Mouse (Mus musculus): ENCODE data around the gene Syt16. TPM values are rescaled to one million over a fixed set of nuclear protein-coding genes. Genes with fewer than 3 reads are reported as not detected.

Syt16 gene
- polyA plus RNA-seq, 1 experiment from 2014 or later, result 0.07 TPM

- no peak overlapping the region for H3K4me3 ChIP-seq
- no peak overlapping the region for H3K27ac ChIP-seq
- no peak overlapping the region for H3K4me2 ChIP-seq
- 35% methylated on average over 1 of the region's 1 CpGs for WGBS (ENCODE audit: insufficient replicate concordance)
- H3K4me1 ChIP-seq, result no peaks in the 10 kb centered on the region
- H3K9me3 ChIP-seq (replicated peaks), result 0 out of 2 replicates have a peak, but pooled peaks cover 9% of the 10 kb centered on the region
- ATAC-seq, result no peak
- no peaks in the 10 kb centered on the region for H3K27me3 ChIP-seq (replicated peaks)
- H3K36me3 ChIP-seq, result no peaks in the 10 kb centered on the region
- H3K9ac ChIP-seq, result no peak overlapping the region
Measured at GRCm38 (mm10) chr12:74128229-74128628, 130.8 kb downstream of the Syt16 start.

- Histone ChIP-seq H3K27me3 (replicated peaks) (no peaks in the 10 kb centered on the region), H3K9me3 (replicated peaks) (no peaks in the 10 kb centered on the region; the same call in 1 of the 2 replicates), H3K27ac (no peak overlapping the region), H3K4me2 (no peak overlapping the region), H3K4me3 (no peak overlapping the region), H3K36me3 (no peaks in the 10 kb centered on the region), H3K9ac (no peak overlapping the region), H3K4me1 (no peaks in the 10 kb centered on the region)
- no peak for ATAC-seq
- 46% methylated on average over 2 of the region's 2 CpGs for WGBS (ENCODE audit: insufficient replicate concordance)
Measured at GRCm38 (mm10) chr12:74131790-74132189, 134.3 kb downstream of the Syt16 start.

- H3K9me3 ChIP-seq (replicated peaks), result no peaks in the 10 kb centered on the region
- no peaks in the 10 kb centered on the region for H3K4me1 ChIP-seq
- no peak overlapping the region for H3K9ac ChIP-seq
- H3K27ac ChIP-seq, result no peak overlapping the region
- H3K36me3 ChIP-seq, result no peaks in the 10 kb centered on the region
- no peak overlapping the region for H3K4me2 ChIP-seq
- H3K4me3 ChIP-seq, result no peak overlapping the region
- no peaks in the 10 kb centered on the region for H3K27me3 ChIP-seq (replicated peaks)
- no peak for ATAC-seq
- WGBS (ENCODE audit: insufficient replicate concordance), result 76% methylated on average over 7 of the region's 7 CpGs
Measured at GRCm38 (mm10) chr12:74142147-74142546, 144.7 kb downstream of the Syt16 start.

- Histone ChIP-seq H3K4me3 (no peak overlapping the region), H3K9me3 (replicated peaks) (no peaks in the 10 kb centered on the region), H3K9ac (no peak overlapping the region), H3K36me3 (no peaks in the 10 kb centered on the region), H3K27me3 (replicated peaks) (no peaks in the 10 kb centered on the region), H3K4me2 (no peak overlapping the region), H3K27ac (no peak overlapping the region), H3K4me1 (no peaks in the 10 kb centered on the region)
- no peak for ATAC-seq
- WGBS (ENCODE audit: insufficient replicate concordance), result 64% methylated on average over 5 of the region's 5 CpGs
Measured at GRCm38 (mm10) chr12:74144385-74144784, 146.9 kb downstream of the Syt16 start.

GRCm38 (mm10) chr12:74160791-74161190, 163.3 kb downstream of the Syt16 start:
- Histone ChIP-seq H3K27me3 (replicated peaks) (no peaks in the 10 kb centered on the region), H3K4me2 (no peak overlapping the region), H3K4me1 (no peaks in the 10 kb centered on the region), H3K4me3 (no peak overlapping the region), H3K36me3 (no peaks in the 10 kb centered on the region), H3K27ac (no peak overlapping the region), H3K9ac (no peak overlapping the region), H3K9me3 (replicated peaks) (no peaks in the 10 kb centered on the region)
- no peak for ATAC-seq
- WGBS (ENCODE audit: insufficient replicate concordance), result 56% methylated on average over 3 of the region's 3 CpGs

- Histone ChIP-seq H3K27ac (no peak overlapping the region), H3K9me3 (replicated peaks) (no peaks in the 10 kb centered on the region), H3K4me3 (no peak overlapping the region), H3K9ac (no peak overlapping the region), H3K4me2 (no peak overlapping the region), H3K27me3 (replicated peaks) (no peaks in the 10 kb centered on the region), H3K36me3 (no peaks in the 10 kb centered on the region), H3K4me1 (no peaks in the 10 kb centered on the region)
- 56% methylated on average over 2 of the region's 2 CpGs for WGBS (ENCODE audit: insufficient replicate concordance)
- no peak for ATAC-seq
Measured at GRCm38 (mm10) chr12:74163080-74163479, 165.6 kb downstream of the Syt16 start.

- Histone ChIP-seq H3K27ac (no peak overlapping the region), H3K9ac (no peak overlapping the region), H3K4me1 (no peaks in the 10 kb centered on the region), H3K27me3 (replicated peaks) (no peaks in the 10 kb centered on the region), H3K36me3 (no peaks in the 10 kb centered on the region), H3K4me3 (no peak overlapping the region), H3K9me3 (replicated peaks) (no peaks in the 10 kb centered on the region), H3K4me2 (no peak overlapping the region)
- WGBS (ENCODE audit: insufficient replicate concordance), result 55% methylated on average over 1 of the region's 1 CpGs
- ATAC-seq, result no peak
Measured at GRCm38 (mm10) chr12:74171257-74171656, 173.8 kb downstream of the Syt16 start.

GRCm38 (mm10) chr12:74173902-74174301, 176.4 kb downstream of the Syt16 start:
- no peaks in the 10 kb centered on the region for H3K4me1 ChIP-seq
- no peak overlapping the region for H3K27ac ChIP-seq
- H3K4me3 ChIP-seq, result no peak overlapping the region
- H3K9me3 ChIP-seq (replicated peaks), result no peaks in the 10 kb centered on the region
- 67% methylated on average over 3 of the region's 3 CpGs for WGBS (ENCODE audit: insufficient replicate concordance)
- no peak overlapping the region for H3K4me2 ChIP-seq
- H3K36me3 ChIP-seq, result no peaks in the 10 kb centered on the region
- no peak overlapping the region for H3K9ac ChIP-seq
- no peak for ATAC-seq
- no peaks in the 10 kb centered on the region for H3K27me3 ChIP-seq (replicated peaks)

- Histone ChIP-seq H3K4me3 (no peak overlapping the region), H3K4me2 (no peak overlapping the region), H3K27me3 (replicated peaks) (no peaks in the 10 kb centered on the region), H3K9me3 (replicated peaks) (no peaks in the 10 kb centered on the region), H3K27ac (no peak overlapping the region), H3K36me3 (no peaks in the 10 kb centered on the region), H3K4me1 (no peaks in the 10 kb centered on the region), H3K9ac (no peak overlapping the region)
- WGBS (ENCODE audit: insufficient replicate concordance), result 55% methylated on average over 17 of the region's 17 CpGs
- no peak for ATAC-seq
Measured at GRCm38 (mm10) chr12:74184596-74184995, 187.1 kb downstream of the Syt16 start.

- no peak for ATAC-seq
- Histone ChIP-seq H3K36me3 (no peaks in the 10 kb centered on the region), H3K27ac (no peak overlapping the region)
Measured at GRCm38 (mm10) chr12:74188243-74188785, 190.9 kb downstream of the Syt16 start.

GRCm38 (mm10) chr12:74188815-74189214, 191.4 kb downstream of the Syt16 start:
- ATAC-seq, result no peak

More at GRCm38 (mm10) chr12:74188243-74188785, 190.9 kb downstream of the Syt16 start:
- no peaks in the 10 kb centered on the region for H3K27me3 ChIP-seq (replicated peaks)
- no peaks in the 10 kb centered on the region for H3K4me1 ChIP-seq
- 69% methylated on average over 11 of the region's 11 CpGs for WGBS (ENCODE audit: insufficient replicate concordance)
- no peaks in the 10 kb centered on the region for H3K9me3 ChIP-seq (replicated peaks)
- H3K4me2 ChIP-seq, result no peak overlapping the region
- no peak overlapping the region for H3K4me3 ChIP-seq
- no peak overlapping the region for H3K9ac ChIP-seq

GRCm38 (mm10) chr12:74189840-74190239, 192.4 kb downstream of the Syt16 start:
- Histone ChIP-seq H3K27me3 (replicated peaks) (no peaks in the 10 kb centered on the region), H3K27ac (no peak overlapping the region), H3K9ac (no peak overlapping the region), H3K4me1 (no peaks in the 10 kb centered on the region), H3K36me3 (no peaks in the 10 kb centered on the region), H3K4me2 (no peak overlapping the region), H3K9me3 (replicated peaks) (no peaks in the 10 kb centered on the region), H3K4me3 (no peak overlapping the region)
- WGBS (ENCODE audit: insufficient replicate concordance), result 72% methylated on average over 4 of the region's 4 CpGs
- ATAC-seq, result no peak

More at GRCm38 (mm10) chr12:74188815-74189214, 191.4 kb downstream of the Syt16 start:
- H3K36me3 ChIP-seq, result no peaks in the 10 kb centered on the region
- H3K4me2 ChIP-seq, result no peak overlapping the region
- H3K27me3 ChIP-seq (replicated peaks), result no peaks in the 10 kb centered on the region
- no peak overlapping the region for H3K9ac ChIP-seq
- H3K9me3 ChIP-seq (replicated peaks), result no peaks in the 10 kb centered on the region
- 54% methylated on average over 7 of the region's 7 CpGs for WGBS (ENCODE audit: insufficient replicate concordance)
- H3K4me1 ChIP-seq, result no peaks in the 10 kb centered on the region
- no peak overlapping the region for H3K27ac ChIP-seq
- no peak overlapping the region for H3K4me3 ChIP-seq

- ATAC-seq, result no peak
Measured at GRCm38 (mm10) chr12:74190297-74190696, 192.8 kb downstream of the Syt16 start.

More at GRCm38 (mm10) chr12:74190297-74190696, 192.8 kb downstream of the Syt16 start:
- Histone ChIP-seq H3K4me3 (no peak overlapping the region), H3K36me3 (no peaks in the 10 kb centered on the region), H3K9me3 (replicated peaks) (no peaks in the 10 kb centered on the region), H3K4me1 (no peaks in the 10 kb centered on the region), H3K9ac (no peak overlapping the region), H3K27ac (no peak overlapping the region), H3K4me2 (no peak overlapping the region), H3K27me3 (replicated peaks) (no peaks in the 10 kb centered on the region)
- 76% methylated on average over 5 of the region's 5 CpGs for WGBS (ENCODE audit: insufficient replicate concordance)
